8 mouse cellular contexts compared by ENCODE assay signal in genomic region chr1:39478896-39479200, GRCm38 (mm10). TPM values are rescaled to one million over a fixed set of nuclear protein-coding genes. Genes with fewer than 3 reads are reported as not detected.
DNase-seq lines count a peak whose midpoint lies in the region; ATAC-seq and TF ChIP-seq lines count a peak whose summit lies in the region.

No protein-coding gene starts in this region.

- H3K4me3 ChIP-seq in liver, adult 2 months (ENCODE audit: insufficient read depth, low read depth, low read length): peak overlapping the region; percentile 49
- H3K4me3 ChIP-seq in embryonic fibroblast, embryonic 13.5 days (ENCODE audit: insufficient read depth, low read length): peak overlapping the region; percentile 31
- peak overlapping the region; percentile 80 for H3K4me3 ChIP-seq in limb, embryonic 10.5 days
- peak overlapping the region; percentile 78 for H3K4me3 ChIP-seq in neural tube, embryonic 13.5 days

- TF ChIP-seq POLR2A in liver, adult 2 months (IDR thresholded peaks at IDR 0.05; ENCODE audit: extremely low read depth, insufficient read depth, low read length): no peak
- TF ChIP-seq POLR2A in embryonic fibroblast, embryonic 13.5 days (IDR thresholded peaks at IDR 0.05; ENCODE audit: low read depth, low read length): no peak; the same call in 1 of the 2 replicates

- peak overlapping the region; percentile 98 for H3K4me2 ChIP-seq in neural tube, embryonic 13.5 days

- H3K9ac ChIP-seq in liver, adult 2 months (ENCODE audit: low read depth, low read length): peak overlapping the region; percentile 62
- H3K9ac ChIP-seq in neural tube, embryonic 13.5 days: peak overlapping the region; percentile 81

- no peak for ATAC-seq in neural tube, embryonic 13.5 days (ENCODE audit: low read depth)
- no peak for ATAC-seq in frontal cortex, adult (ENCODE audit: low TSS enrichment)

- no peaks in the 10 kb centered on the region for H3K27me3 ChIP-seq in liver, adult 2 months (ENCODE audit: control insufficient read depth, insufficient read depth, low read length)
- H3K27me3 ChIP-seq in limb, embryonic 10.5 days (ENCODE audit: low read depth, poor library complexity, severe bottlenecking): peaks cover 20% of the 10 kb centered on the region
- H3K27me3 ChIP-seq in neural tube, embryonic 13.5 days: peaks cover 7% of the 10 kb centered on the region; the same call in 1 of the 2 replicates

- H3K36me3 ChIP-seq in liver, adult 2 months (ENCODE audit: control insufficient read depth, insufficient read depth, low read length): no peaks in the 10 kb centered on the region
- no peaks in the 10 kb centered on the region for H3K36me3 ChIP-seq in limb, embryonic 10.5 days
- H3K36me3 ChIP-seq in neural tube, embryonic 13.5 days: no peaks in the 10 kb centered on the region

- H3K79me2 ChIP-seq in liver, adult 2 months (ENCODE audit: control insufficient read depth, insufficient read depth, low read length): peaks cover 21% of the 10 kb centered on the region

- H3K4me1 ChIP-seq in liver, adult 2 months (ENCODE audit: control insufficient read depth, insufficient read depth, low read length): peaks cover 14% of the 10 kb centered on the region
- H3K4me1 ChIP-seq in embryonic fibroblast, embryonic 13.5 days (ENCODE audit: control insufficient read depth, insufficient read depth, low read length): no peaks in the 10 kb centered on the region
- peaks cover 25% of the 10 kb centered on the region for H3K4me1 ChIP-seq in limb, embryonic 10.5 days
- peaks cover 26% of the 10 kb centered on the region for H3K4me1 ChIP-seq in neural tube, embryonic 13.5 days (replicated peaks)

- TF ChIP-seq CTCF in liver, adult 2 months (IDR thresholded peaks at IDR 0.05; ENCODE audit: low read depth, low read length): no peak
- TF ChIP-seq CTCF in embryonic fibroblast, embryonic 13.5 days (IDR thresholded peaks at IDR 0.05; ENCODE audit: borderline replicate concordance, insufficient read depth, low read length): no peak

- DNase-seq in liver, adult 2 months (ENCODE audit: extremely low read depth, low read depth, low spot score): peak; percentile 82
- DNase-seq in liver: no peak
- DNase-seq in limb, embryonic 10.5 days (ENCODE audit: low spot score): no peak
- no peak for DNase-seq in right cerebral cortex, postnatal 36 days (ENCODE audit: low spot score in 2 of 2)
- no peak for DNase-seq in c-Kit-positive CD71-positive TER-119-positive erythroid progenitor cells, embryonic 14.5 days (ENCODE audit: low spot score)

- WGBS in liver, adult 2 months: 3% methylated on average over 10 of the region's 10 CpGs
- WGBS in limb, embryonic 10.5 days: 6% methylated on average over 10 of the region's 10 CpGs
- whole genome bisulfite sequencing in neural tube, embryonic 13.5 days: 5% methylated on average over 10 of the region's 10 CpGs

- H3K27ac ChIP-seq in liver, adult 2 months (replicated peaks; ENCODE audit: insufficient read depth, low read depth, low read length): no peak overlapping the region; the same call in 1 of the 2 replicates
- no peak overlapping the region for H3K27ac ChIP-seq in embryonic fibroblast, embryonic 13.5 days (ENCODE audit: insufficient read depth, low read length)
- H3K27ac ChIP-seq in limb, embryonic 10.5 days: peak overlapping the region; percentile 84
- H3K27ac ChIP-seq in neural tube, embryonic 13.5 days (replicated peaks): peak overlapping the region; percentile 78

- no peaks in the 10 kb centered on the region for H3K9me3 ChIP-seq in limb, embryonic 10.5 days (replicated peaks)
- no peaks in the 10 kb centered on the region for H3K9me3 ChIP-seq in neural tube, embryonic 13.5 days

RNA-seq across cellular contexts. Expression of gene Tbc1d8, which starts 0.3 kb away (rescaled TPM):
- total RNA-seq in liver, adult 2 months (2014; rRNA removed): 7.0 and 12.6 TPM in 2 replicates
- polyA plus RNA-seq in liver, adult 2 months (2012; rRNA removed): 8.2 and 13.9 TPM in 2 replicates
- 1.2 and 3.2 TPM in 2 replicates for polyA plus RNA-seq in embryonic fibroblast, embryonic 13.5 days (2011; ENCODE audit: insufficient read length, low read depth, missing spikeins)
- 3.6 and 5.1 TPM in 2 replicates for polyA plus RNA-seq in limb, embryonic 10.5 days (2016; fragmentation: Nextera tagmentation; extraction: Ambion mirVana)
- 10.3 and 10.6 TPM in 2 replicates for polyA plus RNA-seq in neural tube, embryonic 13.5 days (2015; fragmentation: Nextera tagmentation; extraction: Ambion mirVana)

RNA-seq across cellular contexts. Expression of gene Cnot11, which starts 55.9 kb away (rescaled TPM):
- total RNA-seq in liver, adult 2 months (2014; rRNA removed): 6.8 and 7.7 TPM in 2 replicates
- 9.3 and 9.9 TPM in 2 replicates for polyA plus RNA-seq in liver, adult 2 months (2012; rRNA removed)
- polyA plus RNA-seq in embryonic fibroblast, embryonic 13.5 days (2011; ENCODE audit: insufficient read length, low read depth, missing spikeins): 47.8 and 48.5 TPM in 2 replicates
- 23.1 and 26.0 TPM in 2 replicates for polyA plus RNA-seq in limb, embryonic 10.5 days (2016; fragmentation: Nextera tagmentation; extraction: Ambion mirVana)
- polyA plus RNA-seq in neural tube, embryonic 13.5 days (2015; fragmentation: Nextera tagmentation; extraction: Ambion mirVana): 17.4 and 25.5 TPM in 2 replicates

Comparison
In these comparisons a context has a peak if more than half of its experiments do, and no peak if none do; other contexts are left out.
1. H3K27ac ChIP-seq: peak in limb, embryonic 10.5 days (single experiment) and neural tube, embryonic 13.5 days (single experiment); none in liver, adult 2 months (single experiment) and embryonic fibroblast, embryonic 13.5 days (single experiment).
2. Peak in every context shown above with its lines, with median percentiles within 50 percentile points of each other: H3K4me3 ChIP-seq.